In the genomic region with DNA sequence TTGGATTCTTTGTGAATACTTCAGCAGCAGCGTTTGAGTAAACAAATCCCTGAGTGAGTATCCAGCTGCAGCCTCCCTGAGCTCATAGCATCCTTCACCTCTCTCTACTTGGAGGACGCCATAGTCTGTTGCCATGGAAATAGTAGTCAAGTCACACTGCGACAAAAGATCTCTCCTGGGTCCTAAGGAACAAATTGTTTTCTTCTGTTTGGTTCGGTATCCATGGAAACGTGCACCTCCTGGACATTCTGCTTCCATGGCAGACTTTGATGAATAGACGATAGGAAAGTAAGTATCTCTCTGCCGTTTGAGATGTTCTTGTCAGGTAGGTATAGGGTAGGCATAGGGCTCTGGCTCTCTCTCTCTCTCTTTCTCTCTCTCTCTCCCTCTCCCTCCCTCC, we compare ENCODE assay signal across 10 mouse cellular contexts.
DNase-seq lines count a peak whose midpoint lies in the region; ATAC-seq lines count a peak whose summit lies in the region.
"Had no signal": no experiment of that assay in that cellular context is flagged by ENCODE, and none has a peak within 500 bp of the region (broad histone marks: within the 10 kb centered on the region; RNA-seq: fewer than 3 reads in every experiment).

No protein-coding gene starts in this region.

- H3K36me3 ChIP-seq in hindbrain, embryonic 13.5 days: no peaks in the 10 kb centered on the region
- no peaks in the 10 kb centered on the region for H3K36me3 ChIP-seq in neural tube, embryonic 13.5 days

- H3K27me3 ChIP-seq in hindbrain, embryonic 13.5 days: peaks cover 6% of the 10 kb centered on the region; the same call in 1 of the 2 replicates
- peaks cover 4% of the 10 kb centered on the region for H3K27me3 ChIP-seq in neural tube, embryonic 13.5 days

- peak; percentile 36 for DNase-seq in layer of hippocampus, adult 11-12 months (ENCODE audit: low spot score)
- no peak for DNase-seq in layer of hippocampus, postnatal 25 days (ENCODE audit: extremely low spot score in 1 of 2, low spot score in 1 of 2)
- peak; percentile 78 for DNase-seq in embryo, embryonic 10.5 days (ENCODE audit: low spot score)
- no peak for DNase-seq in lung, postnatal 25 days (ENCODE audit: low spot score)
- DNase-seq in gastrocnemius, postnatal 10 days: no peak
- DNase-seq in thymus, postnatal 36 days: no peak
- DNase-seq: adrenal gland, postnatal 36 days had no signal

- no peak overlapping the region for H3K4me3 ChIP-seq in hindbrain, embryonic 13.5 days
- no peak overlapping the region for H3K4me3 ChIP-seq in neural tube, embryonic 13.5 days

- H3K4me2 ChIP-seq in hindbrain, embryonic 13.5 days: peak overlapping the region; percentile 3
- peak overlapping the region; percentile 30 for H3K4me2 ChIP-seq in neural tube, embryonic 13.5 days

- 11% methylated on average over 7 of the region's 7 CpGs for WGBS in hindbrain, embryonic 13.5 days
- WGBS in neural tube, embryonic 13.5 days: 20% methylated on average over 7 of the region's 7 CpGs

- peaks cover 32% of the 10 kb centered on the region for H3K4me1 ChIP-seq in hindbrain, embryonic 13.5 days (replicated peaks)
- H3K4me1 ChIP-seq in neural tube, embryonic 13.5 days (replicated peaks): peaks cover 34% of the 10 kb centered on the region

- ATAC-seq in hindbrain, embryonic 13.5 days (ENCODE audit: low FRiP score): peak; percentile 76
- ATAC-seq in neural tube, embryonic 13.5 days (ENCODE audit: low read depth): peak; percentile 78

- no peaks in the 10 kb centered on the region for H3K9me3 ChIP-seq in hindbrain, embryonic 13.5 days
- H3K9me3 ChIP-seq in neural tube, embryonic 13.5 days: no peaks in the 10 kb centered on the region

- H3K9ac ChIP-seq in hindbrain, embryonic 13.5 days: no peak overlapping the region
- H3K9ac ChIP-seq in neural tube, embryonic 13.5 days: no peak overlapping the region
- H3K9ac ChIP-seq: liver, embryonic 14.5 days had no signal

- peak overlapping the region; percentile 50 for H3K27ac ChIP-seq in hindbrain, embryonic 13.5 days
- no peak overlapping the region for H3K27ac ChIP-seq in neural tube, embryonic 13.5 days (replicated peaks)
- H3K27ac ChIP-seq: liver, embryonic 14.5 days had no signal

Comparison
In these comparisons a context has a peak if more than half of its experiments do, and no peak if none do; other contexts are left out.
1. DNase-seq: peak in layer of hippocampus, adult 11-12 months (single experiment) and embryo, embryonic 10.5 days (single experiment); none in layer of hippocampus, postnatal 25 days (0 of 2), lung, postnatal 25 days (single experiment), gastrocnemius, postnatal 10 days (single experiment) and thymus, postnatal 36 days (0 of 2).